Mouse (Mus musculus): ENCODE measurements around the gene Gria2.

Gene Gria2

DNA sequence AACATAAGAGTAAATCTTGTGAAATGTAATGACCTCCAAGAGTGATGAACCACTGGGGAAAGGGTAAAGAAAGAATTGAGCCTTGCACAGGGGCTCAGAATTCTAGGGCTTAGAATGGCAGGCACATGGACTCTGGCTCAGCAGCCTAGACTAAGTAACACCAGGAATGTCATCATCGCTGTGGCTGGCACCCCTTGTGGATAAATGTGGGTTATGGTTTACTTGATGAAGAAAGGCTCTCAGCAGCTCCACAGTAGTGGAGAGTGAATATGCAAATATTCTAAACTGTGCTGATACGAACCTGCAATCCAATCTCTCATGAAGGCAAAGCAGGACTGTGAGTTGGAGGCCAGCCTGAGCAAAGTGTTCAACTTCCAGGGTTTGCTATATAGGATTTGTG lies 26.0 kb downstream of the Gria2 start:
- DNase-seq (ENCODE audit: low read depth in 2 of 2, low spot score in 2 of 2) = no peak

GRCm38 (mm10) chr3:80775971-80776370 lies 26.7 kb downstream of the Gria2 start:
- DNase-seq (ENCODE audit: low read depth in 2 of 2, low spot score in 2 of 2) = no peak

GRCm38 (mm10) chr3:80774005-80774764 lies 28.4 kb downstream of the Gria2 start:
- DNase-seq (ENCODE audit: low read depth in 2 of 2, low spot score in 2 of 2) = no peak

GRCm38 (mm10) chr3:80773232-80773631 lies 29.4 kb downstream of the Gria2 start:
- no peak for DNase-seq (ENCODE audit: low read depth in 2 of 2, low spot score in 2 of 2)

- no peak for DNase-seq (ENCODE audit: low read depth in 2 of 2, low spot score in 2 of 2)
Measured at GRCm38 (mm10) chr3:80769506-80770235, 33.0 kb downstream of the Gria2 start.

DNA sequence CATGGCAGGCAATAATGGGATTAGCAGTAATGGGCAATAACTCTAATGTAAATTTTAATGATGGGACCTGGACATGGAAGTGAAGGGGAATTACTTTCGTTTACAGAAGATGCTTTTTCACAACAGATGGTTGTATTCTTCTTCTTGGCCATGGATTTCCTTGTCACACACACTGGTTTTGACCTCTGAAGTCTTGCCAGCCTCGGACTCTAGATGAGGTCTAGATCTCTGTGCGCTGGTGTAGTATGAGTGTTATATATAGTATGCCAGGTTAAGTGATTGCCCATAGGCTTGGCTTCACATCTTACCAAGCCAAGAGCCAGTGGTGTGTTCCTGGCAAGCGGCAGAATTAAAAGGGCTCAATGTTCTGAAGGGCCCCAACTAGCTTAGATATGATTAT lies 43.7 kb downstream of the Gria2 start:
- no peak for DNase-seq (ENCODE audit: low read depth in 2 of 2, low spot score in 2 of 2)

DNA sequence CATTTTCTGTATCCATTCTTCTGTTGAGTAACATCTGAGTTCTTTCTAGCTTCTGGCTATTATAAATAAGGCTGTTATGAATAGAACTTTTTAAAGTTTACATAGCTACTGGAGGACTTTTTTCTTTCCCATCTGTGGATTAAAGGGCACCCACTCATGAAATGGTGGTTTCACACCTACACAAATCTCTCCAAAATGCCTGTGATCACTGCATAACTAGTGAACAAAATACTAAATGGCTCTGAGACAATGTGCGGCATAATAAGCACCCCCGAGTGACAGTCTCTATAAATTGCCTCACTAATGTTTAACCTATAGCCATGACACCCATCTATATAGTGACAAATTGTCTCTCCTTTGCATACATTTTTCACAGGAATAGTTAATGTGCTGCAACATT lies 44.3 kb downstream of the Gria2 start:
- no peak for DNase-seq (ENCODE audit: low read depth in 2 of 2, low spot score in 2 of 2)

DNA sequence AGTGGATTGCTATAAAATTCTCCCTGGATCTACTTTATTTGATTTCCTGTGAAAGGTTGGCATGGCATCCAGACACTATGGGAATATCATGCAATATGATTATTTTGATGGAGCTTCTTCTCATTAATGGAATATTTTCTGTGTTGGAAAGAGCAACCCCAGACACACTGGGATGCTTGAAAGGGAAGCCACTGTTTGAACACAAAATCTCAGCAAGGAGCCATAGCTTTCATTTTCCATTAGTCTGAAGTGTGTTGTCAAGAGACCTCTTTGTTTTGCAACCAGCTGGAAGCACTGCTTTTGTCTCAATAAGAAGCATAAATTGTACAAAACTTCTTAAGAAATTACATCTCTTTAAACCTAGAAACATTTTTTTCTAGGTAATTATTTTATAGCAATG lies 51.8 kb downstream of the Gria2 start:
- DNase-seq (ENCODE audit: low read depth in 2 of 2, low spot score in 2 of 2) = no peak

DNA sequence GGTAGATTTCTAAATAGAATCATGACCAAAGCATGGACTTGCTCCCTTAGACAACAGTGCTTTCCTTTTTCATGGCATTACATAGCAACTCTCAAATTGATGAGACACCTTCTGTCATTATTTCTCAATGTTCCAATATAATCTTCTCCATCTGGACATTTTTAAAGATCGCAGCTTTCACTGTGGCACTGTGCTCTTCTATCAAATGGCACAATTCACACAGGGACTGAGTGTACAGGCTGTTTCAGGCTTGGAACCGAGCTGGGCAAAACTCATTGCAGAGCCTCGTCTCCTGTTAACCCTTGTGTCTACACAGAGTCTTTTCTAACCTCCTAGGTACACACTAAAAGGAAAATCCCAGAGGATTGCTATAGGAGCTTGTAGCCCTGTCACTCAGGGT lies 77.4 kb downstream of the Gria2 start:
- DNase-seq (ENCODE audit: low read depth in 2 of 2, low spot score in 2 of 2) = no peak

DNA sequence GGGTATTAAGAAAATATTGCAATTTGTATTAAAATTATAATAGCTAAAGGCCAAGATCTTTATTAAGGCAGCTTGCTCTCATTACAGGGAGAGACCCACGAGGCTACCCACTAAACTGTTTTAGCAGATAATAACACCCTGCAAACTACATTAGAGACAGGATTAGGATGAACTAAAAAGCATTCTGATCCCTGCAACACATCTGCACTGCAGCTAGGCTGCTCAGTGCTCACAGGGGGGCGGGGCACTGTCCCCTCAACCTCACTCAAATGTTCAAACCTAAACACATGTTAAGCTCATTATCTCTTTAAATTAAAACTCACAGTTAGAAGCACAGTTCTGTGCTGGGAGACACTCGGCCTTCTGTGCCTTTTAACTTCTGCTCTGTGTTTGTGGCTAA lies 89.5 kb downstream of the Gria2 start:
- DNase-seq (ENCODE audit: low read depth in 2 of 2, low spot score in 2 of 2) = no peak

- no peak for DNase-seq (ENCODE audit: low read depth in 2 of 2, low spot score in 2 of 2)
Measured at GRCm38 (mm10) chr3:80708992-80709391, 93.6 kb downstream of the Gria2 start.

DNA sequence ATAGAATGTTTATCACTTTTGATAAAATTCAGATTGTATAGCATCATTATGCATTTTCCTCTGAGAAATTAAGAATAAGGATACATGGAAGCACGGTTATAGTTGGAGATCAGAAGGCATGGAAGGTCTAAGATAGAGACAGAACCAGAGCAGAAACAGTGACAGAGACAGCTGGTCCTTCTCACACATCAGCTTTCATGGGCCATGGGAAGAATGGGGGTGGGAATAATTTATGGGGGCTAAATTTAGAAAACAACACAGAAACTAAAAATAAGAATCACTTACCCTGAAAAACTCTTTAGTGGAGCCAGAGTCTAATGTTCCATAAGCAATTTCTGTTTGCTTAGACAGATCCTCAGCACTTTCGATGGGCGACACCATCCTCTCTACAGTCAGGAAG lies 100.5 kb downstream of the Gria2 start:
- no peak for DNase-seq (ENCODE audit: low read depth in 2 of 2, low spot score in 2 of 2)

DNA sequence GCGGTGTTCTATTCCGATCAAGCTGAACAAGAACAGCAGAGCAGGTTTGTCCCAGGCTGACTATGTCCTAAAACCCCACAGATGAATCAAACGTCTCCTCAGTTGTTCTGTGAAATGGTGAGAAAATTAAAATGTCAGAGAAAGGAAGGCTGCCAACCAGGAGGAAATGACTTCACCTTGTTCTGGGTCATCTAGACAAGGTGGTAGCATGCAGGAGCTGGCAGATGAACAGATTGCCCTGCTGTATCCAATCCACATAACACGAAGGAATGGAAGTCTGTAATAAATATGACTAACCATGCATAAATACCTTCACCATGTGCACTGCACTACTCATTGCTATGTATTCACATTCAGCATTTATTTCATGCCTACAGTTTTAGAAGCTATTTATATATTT lies 105.1 kb downstream of the Gria2 start:
- DNase-seq (ENCODE audit: low read depth in 2 of 2, low spot score in 2 of 2) = no peak

- no peak for DNase-seq (ENCODE audit: low read depth in 2 of 2, low spot score in 2 of 2)
Measured at GRCm38 (mm10) chr3:80694965-80695364, 107.7 kb downstream of the Gria2 start.

GRCm38 (mm10) chr3:80665105-80665504 lies 137.5 kb downstream of the Gria2 start:
- DNase-seq (ENCODE audit: low read depth in 2 of 2, low spot score in 2 of 2) = no peak

DNA sequence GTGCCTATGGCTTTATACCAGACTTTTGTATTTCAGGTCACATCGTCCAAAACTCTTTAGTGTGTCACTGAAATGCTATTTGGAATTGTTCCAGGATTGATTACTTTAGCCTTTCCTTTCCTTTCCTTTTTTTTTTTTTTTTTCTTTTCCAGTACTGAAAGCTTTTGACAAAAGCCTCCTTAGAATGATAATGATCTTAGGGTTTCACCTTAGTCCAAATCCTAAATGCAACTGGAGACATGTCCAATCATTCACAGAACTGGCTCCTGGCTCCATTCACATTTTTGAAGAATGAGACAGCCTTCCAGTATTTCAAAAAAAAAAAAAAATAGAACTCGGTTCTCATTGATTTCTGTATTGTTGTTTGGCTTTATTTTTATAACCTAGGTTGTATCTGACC lies 139.3 kb downstream of the Gria2 start:
- DNase-seq (ENCODE audit: low read depth in 2 of 2, low spot score in 2 of 2) = no peak

DNA sequence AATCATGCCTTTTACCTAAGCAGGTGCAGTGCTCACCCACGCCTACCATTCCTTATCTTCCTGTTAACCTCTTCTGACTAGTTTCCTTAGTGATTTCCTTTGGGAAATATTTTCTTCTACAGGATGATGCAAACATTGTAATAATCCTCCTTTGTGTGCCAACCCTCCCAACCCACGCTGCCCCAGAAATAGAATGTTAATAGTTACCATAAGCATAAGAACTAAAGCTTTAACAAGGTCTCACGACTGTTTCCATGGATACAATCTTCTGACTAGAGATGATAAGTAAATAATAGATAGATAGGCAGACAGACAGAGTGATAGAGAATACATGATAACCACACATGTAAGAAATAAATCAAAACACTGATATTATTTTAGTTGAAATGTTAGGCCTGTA lies 140.8 kb downstream of the Gria2 start:
- no peak for DNase-seq (ENCODE audit: low read depth in 2 of 2, low spot score in 2 of 2)

GRCm38 (mm10) chr3:80652213-80652612 lies 150.4 kb downstream of the Gria2 start:
- no peak for DNase-seq (ENCODE audit: low read depth in 2 of 2, low spot score in 2 of 2)
